Comparison of ENCODE assay signal across 8 mouse cellular contexts in the genomic region with DNA sequence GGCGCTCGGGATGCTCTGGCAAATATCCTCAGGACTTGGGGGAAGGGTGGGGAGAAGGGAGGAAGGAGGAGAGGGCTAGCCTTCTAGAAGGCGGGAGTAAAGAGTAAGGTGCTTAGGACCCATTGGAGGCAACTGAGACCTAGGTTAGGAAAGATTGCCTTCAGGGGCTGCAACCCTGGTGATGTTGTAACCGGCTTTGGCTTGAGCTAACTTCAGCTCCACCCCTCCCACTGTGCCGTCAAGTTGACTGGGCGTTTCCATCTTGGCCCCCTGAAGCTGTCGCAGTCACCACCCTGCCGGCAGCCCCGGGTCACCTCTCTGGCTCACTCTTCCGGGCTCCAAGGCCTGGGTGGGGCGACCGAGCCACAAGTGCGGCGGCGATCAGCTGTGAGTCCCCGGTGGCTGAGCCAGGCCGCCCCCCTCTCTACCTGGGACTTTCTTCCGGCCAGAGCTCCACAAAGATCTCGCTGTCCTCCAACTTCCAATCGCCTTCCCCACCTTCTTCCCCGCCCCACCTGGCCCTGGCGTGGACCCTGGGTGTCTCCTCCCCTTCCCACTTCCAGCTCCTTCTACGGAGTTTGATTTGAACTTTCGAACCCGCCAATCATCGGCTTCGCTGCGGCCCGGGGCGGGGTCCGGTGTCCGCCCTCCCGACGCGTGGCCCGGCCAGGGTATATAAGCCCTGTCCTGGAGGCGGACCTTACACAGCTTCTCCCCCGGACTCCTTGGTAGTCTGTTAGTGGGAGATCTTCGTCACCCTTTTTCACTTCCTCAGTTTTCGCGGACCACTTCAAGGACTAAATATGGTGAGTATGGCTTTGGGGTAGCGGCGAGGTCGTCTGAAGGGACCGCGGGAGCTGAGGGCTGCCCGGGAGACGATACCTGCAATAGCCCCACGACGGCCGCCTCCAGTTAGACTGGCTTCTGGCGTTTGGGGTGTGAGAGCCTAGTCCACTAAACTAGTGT. TPM values are rescaled to one million over a fixed set of nuclear protein-coding genes. Genes with fewer than 3 reads are reported as not detected.
DNase-seq lines count a peak whose midpoint lies in the region; ATAC-seq and TF ChIP-seq lines count a peak whose summit lies in the region.

A gene (plus strand): TSS at position 273 of the 966 bp plus-strand sequence.

- peak; percentile 76 for ATAC-seq in forebrain, embryonic 15.5 days (replicated peaks)
- ATAC-seq in hindbrain, embryonic 11.5 days (ENCODE audit: low FRiP score), result peak; percentile 86

- peak within 1 kb of the TSS; percentile 95 for H3K27ac ChIP-seq in ES-Bruce4 (ENCODE audit: insufficient read depth, low read length)
- no peak within 1 kb of the TSS for H3K27ac ChIP-seq in forebrain, embryonic 15.5 days (replicated peaks)
- H3K27ac ChIP-seq in hindbrain, embryonic 11.5 days (ENCODE audit: low read depth, low read length), result 0 out of 2 replicates have a peak within 1 kb of the TSS, but pooled peaks have one; percentile 17

- H3K27me3 ChIP-seq in ES-Bruce4 (ENCODE audit: control insufficient read depth, insufficient read depth, low read length, poor library complexity, severe bottlenecking), result no peaks in the 10 kb centered on the region
- no peaks in the 10 kb centered on the region for H3K27me3 ChIP-seq in forebrain, embryonic 15.5 days
- peaks cover 6% of the 10 kb centered on the region for H3K27me3 ChIP-seq in hindbrain, embryonic 11.5 days (ENCODE audit: control insufficient read depth, insufficient read depth, low read length)

- H3K4me2 ChIP-seq in forebrain, embryonic 15.5 days (replicated peaks), result peak within 1 kb of the TSS; percentile 72
- H3K4me2 ChIP-seq in hindbrain, embryonic 11.5 days (replicated peaks; ENCODE audit: low read depth, low read length), result peak within 1 kb of the TSS; percentile 63

- under 1% methylated on average over 52 of the region's 52 CpGs for WGBS in forebrain, embryonic 15.5 days
- 2% methylated on average over 52 of the region's 52 CpGs for whole genome bisulfite sequencing in hindbrain, embryonic 11.5 days

- DNase-seq in adrenal gland, postnatal 4 days (ENCODE audit: low spot score in 2 of 2), result peak; percentile 86 to 92
- peak; percentile 81 for DNase-seq in hindbrain, embryonic 11.5 days (ENCODE audit: low spot score)
- DNase-seq in layer of hippocampus, postnatal 14 days (ENCODE audit: low spot score in 2 of 2), result peak in 1 of 2 experiments; percentile 35
- DNase-seq in lung, postnatal 36 days, result peak; percentile 95
- peak; percentile 92 for DNase-seq in retina, postnatal 1 day
- peak; percentile 93 to 97 for DNase-seq in urinary bladder, postnatal 4 days (ENCODE audit: low spot score in 2 of 2)

- H3K9ac ChIP-seq in ES-Bruce4 (ENCODE audit: low read depth, poor library complexity, severe bottlenecking), result peak within 1 kb of the TSS; percentile 95
- peak within 1 kb of the TSS; percentile 38 for H3K9ac ChIP-seq in forebrain, embryonic 15.5 days (replicated peaks)
- peak within 1 kb of the TSS; percentile 45 for H3K9ac ChIP-seq in hindbrain, embryonic 11.5 days (ENCODE audit: low read depth, low read length)

- peaks cover 23% of the 10 kb centered on the region for H3K36me3 ChIP-seq in ES-Bruce4 (ENCODE audit: control insufficient read depth, insufficient read depth, low read length, poor library complexity, severe bottlenecking)
- no peaks in the 10 kb centered on the region for H3K36me3 ChIP-seq in forebrain, embryonic 15.5 days
- H3K36me3 ChIP-seq in hindbrain, embryonic 11.5 days (ENCODE audit: control insufficient read depth, insufficient read depth, low read length), result no peaks in the 10 kb centered on the region

- TF ChIP-seq CTCF in ES-Bruce4 (IDR thresholded peaks at IDR 0.05; ENCODE audit: low read depth, low read length), result no peak

- TF ChIP-seq POLR2A in ES-Bruce4 (IDR thresholded peaks at IDR 0.05; ENCODE audit: insufficient read depth, low read length), result peak; percentile 97

- TF ChIP-seq EP300 in ES-Bruce4 (IDR thresholded peaks at IDR 0.05; ENCODE audit: insufficient read depth, low read depth, low read length), result peak; percentile 75; the same call in 1 of the 2 replicates

- no peaks in the 10 kb centered on the region for H3K9me3 ChIP-seq in ES-Bruce4 (replicated peaks; ENCODE audit: control insufficient read depth, insufficient read depth, low read length, poor library complexity, severe bottlenecking)
- H3K9me3 ChIP-seq in forebrain, embryonic 15.5 days, result no peaks in the 10 kb centered on the region
- H3K9me3 ChIP-seq in hindbrain, embryonic 11.5 days (ENCODE audit: control insufficient read depth, low read length), result no peaks in the 10 kb centered on the region

- peak within 1 kb of the TSS; percentile 84 for H3K4me3 ChIP-seq in ES-Bruce4 (ENCODE audit: low read depth, low read length)
- H3K4me3 ChIP-seq in forebrain, embryonic 15.5 days, result peak within 1 kb of the TSS; percentile 44
- H3K4me3 ChIP-seq in hindbrain, embryonic 11.5 days (ENCODE audit: low read depth, low read length), result peak within 1 kb of the TSS; percentile 51

- H3K4me1 ChIP-seq in ES-Bruce4 (ENCODE audit: control insufficient read depth, insufficient read depth, low read length), result no peaks in the 10 kb centered on the region
- peaks cover 24% of the 10 kb centered on the region for H3K4me1 ChIP-seq in forebrain, embryonic 15.5 days
- H3K4me1 ChIP-seq in hindbrain, embryonic 11.5 days (replicated peaks; ENCODE audit: control insufficient read depth, insufficient read depth, low read length), result 0 out of 2 replicates have a peak, but pooled peaks cover 5% of the 10 kb centered on the region

RNA-seq across cellular contexts. Expression of the gene that starts here (rescaled TPM):
- 407 and 426 TPM in 2 replicates for polyA plus RNA-seq in ES-Bruce4 (2011; ENCODE audit: insufficient read depth, insufficient read length, low read depth, missing spikeins)
- 100 to 1,000 TPM; 200 to 217 TPM for total RNA-seq in adrenal gland, postnatal 4 days (2021)
- 45.7 and 53.5 TPM in 2 replicates for polyA plus RNA-seq in forebrain, embryonic 15.5 days (2015; fragmentation: Nextera tagmentation; extraction: Ambion mirVana)
- 93.2 and 95.2 TPM in 2 replicates for polyA plus RNA-seq in hindbrain, embryonic 11.5 days (2014; fragmentation: Nextera tagmentation; extraction: Ambion mirVana)
- total RNA-seq in layer of hippocampus, postnatal 14 days (2021), result 100 to 1,000 TPM; 119 to 162 TPM

Comparison
In these comparisons a context has a peak if more than half of its experiments do, and no peak if none do; other contexts are left out.
1. H3K9ac ChIP-seq: peak in every context shown above with its lines; median percentile 95 in ES-Bruce4; 45 in hindbrain, embryonic 11.5 days; 38 in forebrain, embryonic 15.5 days.